Mouse (Mus musculus) hindbrain, embryonic 13.5 days (tissue): ENCODE results near the gene Pip5k1b. TPM values are rescaled to one million over a fixed set of nuclear protein-coding genes. Genes with fewer than 3 reads are reported as not detected.

ENCODE experiments used
- ATAC-seq: fragments of 200-750 bp; cut with Nextera tagmentation; 2 replicates; pipeline ENCODE4 v1.8.0; 2017; ENCODE audit warnings: moderate TSS enrichment; ENCODE audit not compliant: low FRiP score
- H3K27ac ChIP-seq: fragments of 300-500 bp; sonication (generic); 2 replicates; pipeline ENCODE4 v1.5.1; 2015; ENCODE audit warnings: inconsistent platforms, mild to moderate bottlenecking, moderate library complexity
- H3K27me3 ChIP-seq: fragments of 300-500 bp; sonication (generic); 2 replicates; pipeline ENCODE4 v1.6.1; 2015; ENCODE audit warnings: mild to moderate bottlenecking, inconsistent platforms
- H3K36me3 ChIP-seq: fragments of 300-500 bp; sonication (generic); 2 replicates; pipeline ENCODE4 v1.6.1; 2015; ENCODE audit warnings: mild to moderate bottlenecking, inconsistent platforms
- H3K4me1 ChIP-seq: fragments of 300-500 bp; sonication (generic); replicated peaks from 2 replicates; pipeline ENCODE4 v1.6.1; 2015; ENCODE audit warnings: inconsistent platforms
- H3K4me2 ChIP-seq: fragments of 300-500 bp; sonication (generic); 2 replicates; pipeline ENCODE4 v1.6.1; 2015; ENCODE audit warnings: inconsistent platforms, mild to moderate bottlenecking, moderate library complexity
- H3K4me3 ChIP-seq: fragments of 300-500 bp; sonication (generic); 2 replicates; pipeline ENCODE4 v1.5.1; 2015; ENCODE audit warnings: mild to moderate bottlenecking, inconsistent platforms
- H3K9ac ChIP-seq: fragments of 300-500 bp; sonication (generic); 2 replicates; pipeline ENCODE4 v1.6.1; 2015; ENCODE audit warnings: mild to moderate bottlenecking, inconsistent platforms
- H3K9me3 ChIP-seq: fragments of 300-500 bp; sonication (generic); 2 replicates; pipeline ENCODE4 v1.6.1; 2016; ENCODE audit warnings: inconsistent platforms
- WGBS: fragments of 180-500 bp; shearing (Covaris S2); methylation state at CpG from one replicate; pipeline ENCODE4 v1.1.7; 2015; 5-methylcytosine and 5-hydroxymethylcytosine counted together
- polyA plus RNA-seq: library from polyadenylated mRNA; unstranded; fragments of >200 nt; fragmentation: Nextera tagmentation; extraction: Ambion mirVana; gene quantifications from 2 replicates; pipeline ENCODE4 v1.2.1, GENCODE M21; 2015

The Pip5k1b gene
- polyA plus RNA-seq, 1 experiment from 2014 or later = 1.5 TPM

GRCm38 (mm10) chr19:24476929-24477882 lies 78.5 kb downstream of the Pip5k1b start, which contains the start of gene Fam122a:
TSS of gene Fam122a (minus strand) at chr19:24477356.
- peak within 1 kb of the TSS; percentile 93 for H3K9ac ChIP-seq
- under 1% methylated on average over 81 of the region's 92 CpGs for WGBS
- H3K4me1 ChIP-seq = peaks cover 25% of the 10 kb centered on the region
- H3K9me3 ChIP-seq = no peaks in the 10 kb centered on the region
- peak within 1 kb of the TSS; percentile 79 for H3K4me2 ChIP-seq
- peak within 1 kb of the TSS; percentile 85 for H3K4me3 ChIP-seq
- peak; percentile 98 for ATAC-seq
- no peaks in the 10 kb centered on the region for H3K27me3 ChIP-seq
- H3K36me3 ChIP-seq = peaks cover 7% of the 10 kb centered on the region
- peak within 1 kb of the TSS; percentile 95 for H3K27ac ChIP-seq

GRCm38 (mm10) chr19:24476461-24476860 lies 79.2 kb downstream of the Pip5k1b start:
- H3K27me3 ChIP-seq = no peaks in the 10 kb centered on the region
- H3K9ac ChIP-seq = peak overlapping the region; percentile 93
- peak overlapping the region; percentile 85 for H3K4me3 ChIP-seq
- peak overlapping the region; percentile 79 for H3K4me2 ChIP-seq
- H3K4me1 ChIP-seq = peaks cover 25% of the 10 kb centered on the region
- H3K9me3 ChIP-seq = no peaks in the 10 kb centered on the region
- peak overlapping the region; percentile 95 for H3K27ac ChIP-seq
- peaks cover 7% of the 10 kb centered on the region for H3K36me3 ChIP-seq
- 0 out of 2 replicates have a peak, but pooled peaks have one; percentile 0 for ATAC-seq
- WGBS = 2% methylated on average over 11 of the region's 11 CpGs

- H3K4me1 ChIP-seq = peaks cover 25% of the 10 kb centered on the region
- 81% methylated on average over 6 of the region's 6 CpGs for WGBS
- no peak overlapping the region for H3K27ac ChIP-seq
- H3K27me3 ChIP-seq = no peaks in the 10 kb centered on the region
- H3K9me3 ChIP-seq = no peaks in the 10 kb centered on the region
- ATAC-seq = no peak
- H3K9ac ChIP-seq = no peak overlapping the region
- H3K4me3 ChIP-seq = no peak overlapping the region
- H3K36me3 ChIP-seq = peaks cover 7% of the 10 kb centered on the region
- no peak overlapping the region for H3K4me2 ChIP-seq
These were observed 80.4 kb downstream of the Pip5k1b start for GRCm38 (mm10) chr19:24475281-24475680.

- WGBS = 95% methylated on average over 5 of the region's 5 CpGs
These were observed 83.2 kb downstream of the Pip5k1b start for GRCm38 (mm10) chr19:24472512-24472911.

GRCm38 (mm10) chr19:24471538-24471937 lies 84.1 kb downstream of the Pip5k1b start:
- Histone ChIP-seq H3K27me3 (no peaks in the 10 kb centered on the region), H3K9me3 (no peaks in the 10 kb centered on the region), H3K9ac (no peak overlapping the region), H3K27ac (no peak overlapping the region), H3K4me3 (no peak overlapping the region), H3K36me3 (peaks cover 7% of the 10 kb centered on the region), H3K4me2 (no peak overlapping the region), H3K4me1 (peaks cover 20% of the 10 kb centered on the region)
- WGBS = 93% methylated on average over 6 of the region's 6 CpGs
- no peak for ATAC-seq

More at GRCm38 (mm10) chr19:24472512-24472911, 83.2 kb downstream of the Pip5k1b start:
- no peak for ATAC-seq
- H3K9me3 ChIP-seq = no peaks in the 10 kb centered on the region
- H3K4me3 ChIP-seq = no peak overlapping the region
- H3K9ac ChIP-seq = no peak overlapping the region
- H3K36me3 ChIP-seq = peaks cover 7% of the 10 kb centered on the region
- H3K4me2 ChIP-seq = no peak overlapping the region
- H3K27me3 ChIP-seq = no peaks in the 10 kb centered on the region
- H3K4me1 ChIP-seq = peaks cover 20% of the 10 kb centered on the region
- H3K27ac ChIP-seq = no peak overlapping the region

- no peaks in the 10 kb centered on the region for H3K9me3 ChIP-seq
- H3K36me3 ChIP-seq = peaks cover 7% of the 10 kb centered on the region
- 65% methylated on average over 4 of the region's 4 CpGs for WGBS
- ATAC-seq = no peak
- H3K9ac ChIP-seq = no peak overlapping the region
- H3K4me1 ChIP-seq = peaks cover under 1% of the 10 kb centered on the region; the same call in 1 of the 2 replicates
- no peak overlapping the region for H3K4me2 ChIP-seq
- no peaks in the 10 kb centered on the region for H3K27me3 ChIP-seq
- H3K4me3 ChIP-seq = no peak overlapping the region
- H3K27ac ChIP-seq = no peak overlapping the region
These were observed 86.5 kb downstream of the Pip5k1b start for GRCm38 (mm10) chr19:24469216-24469615.

GRCm38 (mm10) chr19:24468616-24469015 lies 87.1 kb downstream of the Pip5k1b start:
- no peak overlapping the region for H3K4me3 ChIP-seq
- no peaks in the 10 kb centered on the region for H3K9me3 ChIP-seq
- H3K27ac ChIP-seq = no peak overlapping the region
- H3K4me2 ChIP-seq = no peak overlapping the region
- 76% methylated on average over 3 of the region's 3 CpGs for whole genome bisulfite sequencing
- H3K4me1 ChIP-seq = no peaks in the 10 kb centered on the region
- H3K27me3 ChIP-seq = no peaks in the 10 kb centered on the region
- peaks cover 7% of the 10 kb centered on the region for H3K36me3 ChIP-seq
- no peak overlapping the region for H3K9ac ChIP-seq
- ATAC-seq = no peak

- H3K27me3 ChIP-seq = no peaks in the 10 kb centered on the region
- H3K36me3 ChIP-seq = no peaks in the 10 kb centered on the region
- no peak overlapping the region for H3K4me3 ChIP-seq
- no peak for ATAC-seq
- H3K9ac ChIP-seq = no peak overlapping the region
- H3K9me3 ChIP-seq = no peaks in the 10 kb centered on the region
- no peak overlapping the region for H3K4me2 ChIP-seq
- WGBS = 85% methylated on average over 2 of the region's 3 CpGs
- no peak overlapping the region for H3K27ac ChIP-seq
- H3K4me1 ChIP-seq = no peaks in the 10 kb centered on the region
These were observed 92.7 kb downstream of the Pip5k1b start for GRCm38 (mm10) chr19:24463011-24463410.

- no peak for ATAC-seq
- Histone ChIP-seq H3K9ac (no peak overlapping the region), H3K27me3 (no peaks in the 10 kb centered on the region), H3K4me3 (no peak overlapping the region), H3K27ac (no peak overlapping the region), H3K9me3 (no peaks in the 10 kb centered on the region), H3K4me2 (no peak overlapping the region), H3K36me3 (no peaks in the 10 kb centered on the region), H3K4me1 (peaks cover 15% of the 10 kb centered on the region)
- 95% methylated on average over 6 of the region's 6 CpGs for WGBS
These were observed 99.0 kb downstream of the Pip5k1b start for GRCm38 (mm10) chr19:24456591-24457231.

GRCm38 (mm10) chr19:24455249-24455960 lies 100.3 kb downstream of the Pip5k1b start:
- H3K4me2 ChIP-seq = no peak overlapping the region
- no peak overlapping the region for H3K27ac ChIP-seq
- peaks cover 15% of the 10 kb centered on the region for H3K4me1 ChIP-seq
- WGBS = 86% methylated on average over 6 of the region's 6 CpGs
- no peaks in the 10 kb centered on the region for H3K27me3 ChIP-seq
- no peak overlapping the region for H3K4me3 ChIP-seq
- H3K9me3 ChIP-seq = no peaks in the 10 kb centered on the region
- H3K9ac ChIP-seq = no peak overlapping the region
- no peak for ATAC-seq
- no peaks in the 10 kb centered on the region for H3K36me3 ChIP-seq

GRCm38 (mm10) chr19:24454451-24454850 lies 101.2 kb downstream of the Pip5k1b start:
- Histone ChIP-seq H3K4me1 (peaks cover 15% of the 10 kb centered on the region), H3K4me2 (no peak overlapping the region), H3K27me3 (no peaks in the 10 kb centered on the region), H3K9ac (no peak overlapping the region), H3K27ac (no peak overlapping the region), H3K36me3 (no peaks in the 10 kb centered on the region), H3K9me3 (no peaks in the 10 kb centered on the region), H3K4me3 (no peak overlapping the region)
- WGBS = 81% methylated on average over 2 of the region's 2 CpGs
- no peak for ATAC-seq

- H3K36me3 ChIP-seq = no peaks in the 10 kb centered on the region
- peak overlapping the region; percentile 48 for H3K4me2 ChIP-seq
- peak overlapping the region; percentile 40; the same call in 1 of the 2 replicates for H3K9ac ChIP-seq
- ATAC-seq = peak; percentile 58; the same call in 1 of the 2 replicates
- H3K4me3 ChIP-seq = peak overlapping the region; percentile 14
- WGBS = 25% methylated on average over 13 of the region's 13 CpGs
- peaks cover 15% of the 10 kb centered on the region for H3K4me1 ChIP-seq
- H3K27ac ChIP-seq = 0 out of 2 replicates have a peak overlapping the region, but pooled peaks have one; percentile 20
- H3K27me3 ChIP-seq = no peaks in the 10 kb centered on the region
- no peaks in the 10 kb centered on the region for H3K9me3 ChIP-seq
These were observed 102.3 kb downstream of the Pip5k1b start for GRCm38 (mm10) chr19:24453379-24453778.
